Mouse (Mus musculus) cerebellum, adult 2 months (tissue): Measurements from ENCODE around the gene Afap1.

Source experiments
- CTCF ChIP-seq: fragments of 200-500 bp; IDR thresholded peaks from 2 replicates; pipeline ENCODE4 v1.5.1; 2011; ENCODE audit warnings: low read depth, mild to moderate bottlenecking, control low read depth, low read length, moderate library complexity, borderline replicate concordance; ENCODE audit not compliant: insufficient read depth
- POLR2A ChIP-seq: fragments of 200-500 bp; IDR thresholded peaks from 2 replicates; pipeline ENCODE4 v1.6.1; 2011; ENCODE audit warnings: low read length, control low read depth, borderline replicate concordance; ENCODE audit not compliant: insufficient read depth

- TF ChIP-seq POLR2A (no peak), CTCF (no peak)
Observed at GRCm38 (mm10) chr5:35905283-35905682, 12.2 kb downstream of the Afap1 start.
